Mouse (Mus musculus): ENCODE results near the gene Fhad1.

Fhad1 gene

GRCm38 (mm10) chr4:141932785-141933574 lies 81.9 kb downstream of the Fhad1 start:
- no peak for DNase-seq (ENCODE audit: extremely low read depth, low read depth)

DNA sequence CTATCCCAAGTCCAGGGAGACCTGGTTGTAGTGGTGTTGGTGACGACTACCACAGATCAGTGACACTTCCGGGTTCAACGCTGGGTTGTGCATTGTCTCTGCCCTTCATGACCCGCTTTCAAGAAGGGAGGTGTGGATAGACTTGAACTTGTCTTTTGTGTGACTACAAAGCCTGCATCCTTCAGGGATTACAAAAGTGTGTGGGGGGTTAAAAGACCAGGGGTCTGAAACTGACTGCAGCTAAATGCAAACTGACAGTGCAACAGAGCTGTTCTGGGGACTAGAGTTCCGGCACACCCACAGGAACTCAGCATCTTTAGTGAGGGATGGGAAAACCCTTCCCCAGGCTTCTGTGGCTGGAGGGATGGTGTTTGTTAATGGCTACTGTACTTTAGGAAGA lies 83.4 kb downstream of the Fhad1 start:
- no peak for DNase-seq (ENCODE audit: extremely low read depth, low read depth)

DNA sequence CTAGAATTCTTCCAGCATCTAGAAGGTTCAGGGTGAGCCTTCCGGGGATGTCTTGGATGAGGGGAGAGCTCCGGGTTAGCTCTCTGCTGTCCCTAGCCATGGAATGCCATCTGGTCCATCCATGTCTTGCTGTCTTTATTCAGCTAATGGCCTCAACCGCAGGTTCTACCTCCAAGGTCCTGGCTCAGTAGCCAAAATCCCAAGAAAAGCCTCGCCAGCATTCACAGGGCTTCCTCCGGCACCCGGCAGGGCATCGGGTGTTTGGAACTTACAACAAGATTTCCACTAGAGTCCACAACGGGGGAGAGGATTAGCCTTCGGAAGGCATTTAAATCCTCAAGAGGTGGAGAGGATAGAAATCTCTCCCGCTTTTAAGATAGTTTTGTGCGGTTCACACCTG lies 84.9 kb downstream of the Fhad1 start:
- DNase-seq (ENCODE audit: extremely low read depth, low read depth) = no peak

DNA sequence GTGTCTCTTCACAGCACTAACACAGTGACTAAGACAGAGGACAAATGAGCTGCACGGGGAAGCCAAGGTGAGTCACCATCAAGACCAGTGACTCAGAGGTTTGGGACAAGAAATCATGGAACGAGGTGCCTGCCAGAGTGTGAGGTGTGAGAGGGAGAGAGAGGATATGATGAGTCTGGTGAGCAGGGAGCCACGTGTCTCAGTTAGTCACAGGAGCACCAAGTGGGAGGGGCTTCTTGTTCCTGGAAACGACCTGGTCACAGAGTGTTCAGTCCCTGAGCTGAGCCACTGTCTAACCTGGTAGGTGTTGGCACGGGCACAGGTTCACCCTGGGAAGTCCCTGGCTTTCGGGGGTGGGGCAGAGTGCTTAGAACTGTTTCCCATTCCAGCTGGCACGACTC lies 86.0 kb downstream of the Fhad1 start:
- no peak for DNase-seq (ENCODE audit: extremely low read depth, low read depth)

DNA sequence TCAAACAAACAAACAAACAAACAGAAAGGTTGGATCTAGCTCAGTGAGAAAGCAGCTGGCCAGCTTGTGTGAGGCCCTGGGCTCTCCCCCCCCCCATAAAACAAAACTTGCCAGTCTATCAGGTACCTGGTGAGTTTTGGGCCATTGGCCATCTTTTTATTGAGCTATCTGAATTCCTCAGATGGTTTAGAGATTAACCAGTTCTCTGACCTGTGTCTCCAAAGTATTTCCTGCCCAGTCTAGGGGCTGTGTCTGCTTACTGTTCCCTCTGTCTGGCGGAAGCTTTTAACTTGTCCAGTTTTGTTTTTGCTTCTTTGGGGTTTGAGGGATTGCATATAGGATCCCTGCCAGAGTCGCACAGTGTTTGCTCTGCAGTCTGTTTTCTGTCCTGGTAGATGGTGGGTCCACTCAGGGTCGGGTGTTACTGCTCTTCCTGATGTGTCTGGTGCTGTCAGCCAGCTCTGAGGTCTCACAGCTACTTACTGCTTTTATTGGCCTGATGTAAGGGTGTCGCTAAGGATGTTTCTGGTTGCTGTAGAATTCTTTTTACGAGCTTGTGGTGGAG lies 89.0 kb downstream of the Fhad1 start:
- DNase-seq (ENCODE audit: extremely low read depth, low read depth) = no peak

DNA sequence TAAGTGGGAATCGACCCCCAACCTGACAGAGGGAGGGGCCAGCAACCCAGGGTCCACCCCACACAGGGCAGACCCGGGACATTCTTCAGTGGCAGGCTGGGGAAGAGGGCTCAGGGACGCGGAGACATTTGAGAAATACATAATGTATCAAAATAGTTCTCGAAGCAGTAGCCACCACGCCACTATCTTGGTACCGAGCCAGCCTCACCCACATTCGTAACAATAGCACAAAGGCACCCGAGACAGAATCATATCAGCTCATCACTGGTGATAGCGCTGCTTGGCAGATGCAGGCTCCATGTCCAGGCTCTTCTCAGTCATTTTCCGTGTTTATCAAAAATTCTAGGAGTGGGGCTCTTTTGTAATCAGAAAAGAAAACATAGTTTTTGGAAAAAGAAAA lies 90.9 kb downstream of the Fhad1 start:
- no peak for DNase-seq (ENCODE audit: extremely low read depth, low read depth)

DNA sequence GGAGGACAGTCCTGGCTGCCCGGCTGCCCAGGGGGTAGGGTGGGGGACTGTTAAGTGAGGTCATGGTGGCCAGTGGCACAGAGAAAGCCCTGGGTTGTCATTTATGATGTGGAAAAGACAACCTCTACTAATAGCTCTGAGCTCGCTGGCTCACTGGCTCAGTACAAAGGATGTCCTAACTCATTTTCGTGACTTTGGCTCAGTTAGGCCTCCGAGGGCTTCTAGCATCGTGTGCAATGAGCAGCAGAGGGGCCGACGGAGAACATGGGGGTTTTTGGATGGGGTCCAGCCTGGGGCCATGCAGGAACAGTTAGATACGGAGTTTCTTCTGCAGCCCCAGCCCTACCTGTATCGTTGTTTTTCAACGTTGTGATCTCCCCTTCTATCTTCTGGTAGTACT lies 94.5 kb downstream of the Fhad1 start:
- DNase-seq (ENCODE audit: extremely low read depth, low read depth) = no peak

- no peak for DNase-seq (ENCODE audit: extremely low read depth, low read depth)
These were observed 97.0 kb downstream of the Fhad1 start for GRCm38 (mm10) chr4:141917735-141918419.

GRCm38 (mm10) chr4:141914040-141914439 lies 100.8 kb downstream of the Fhad1 start:
- DNase-seq (ENCODE audit: extremely low read depth, low read depth) = no peak

DNA sequence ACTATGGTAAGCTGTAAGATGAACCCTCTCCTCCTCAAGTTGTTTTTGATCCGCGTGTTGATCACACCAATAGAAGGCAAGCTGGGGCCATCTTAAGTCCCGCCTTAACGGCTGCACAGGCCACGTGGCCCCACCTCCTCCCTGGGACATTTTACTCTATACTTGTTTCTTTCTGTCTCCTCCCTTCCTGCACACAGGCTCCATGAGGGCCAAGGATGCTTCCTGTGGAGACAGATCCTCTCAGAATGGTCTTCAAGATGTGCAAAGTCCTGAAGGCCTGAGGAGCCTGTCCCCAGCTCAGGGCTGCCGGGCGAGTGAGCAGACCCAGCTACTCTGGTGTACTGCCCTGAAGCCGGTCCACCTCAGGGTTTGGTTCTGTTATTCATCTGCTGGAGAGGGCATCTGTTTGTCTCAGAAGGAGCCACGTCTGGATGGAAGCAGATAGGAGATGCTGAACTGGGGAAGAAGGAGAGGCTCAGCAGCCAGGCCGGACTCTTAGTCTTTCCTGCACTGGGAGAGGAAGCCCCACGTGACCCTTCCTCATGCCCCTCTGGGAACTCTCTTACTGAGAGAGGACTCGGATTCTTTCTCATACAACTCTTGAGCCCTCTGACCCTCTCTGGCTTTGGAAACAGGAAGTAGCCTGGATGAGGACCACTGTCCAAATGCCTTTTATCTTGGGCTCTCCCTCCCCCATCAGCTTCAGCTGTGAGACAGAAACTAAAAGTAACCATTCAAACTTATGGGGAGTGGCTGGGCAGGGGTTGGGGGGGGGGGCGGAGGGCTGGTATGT lies 101.5 kb downstream of the Fhad1 start:
- no peak for DNase-seq (ENCODE audit: extremely low read depth, low read depth)

- DNase-seq (ENCODE audit: extremely low read depth, low read depth) = no peak
These were observed 110.2 kb downstream of the Fhad1 start for GRCm38 (mm10) chr4:141904710-141905109.

GRCm38 (mm10) chr4:141902479-141902858 lies 112.4 kb downstream of the Fhad1 start:
- DNase-seq (ENCODE audit: extremely low read depth, low read depth) = no peak

DNA sequence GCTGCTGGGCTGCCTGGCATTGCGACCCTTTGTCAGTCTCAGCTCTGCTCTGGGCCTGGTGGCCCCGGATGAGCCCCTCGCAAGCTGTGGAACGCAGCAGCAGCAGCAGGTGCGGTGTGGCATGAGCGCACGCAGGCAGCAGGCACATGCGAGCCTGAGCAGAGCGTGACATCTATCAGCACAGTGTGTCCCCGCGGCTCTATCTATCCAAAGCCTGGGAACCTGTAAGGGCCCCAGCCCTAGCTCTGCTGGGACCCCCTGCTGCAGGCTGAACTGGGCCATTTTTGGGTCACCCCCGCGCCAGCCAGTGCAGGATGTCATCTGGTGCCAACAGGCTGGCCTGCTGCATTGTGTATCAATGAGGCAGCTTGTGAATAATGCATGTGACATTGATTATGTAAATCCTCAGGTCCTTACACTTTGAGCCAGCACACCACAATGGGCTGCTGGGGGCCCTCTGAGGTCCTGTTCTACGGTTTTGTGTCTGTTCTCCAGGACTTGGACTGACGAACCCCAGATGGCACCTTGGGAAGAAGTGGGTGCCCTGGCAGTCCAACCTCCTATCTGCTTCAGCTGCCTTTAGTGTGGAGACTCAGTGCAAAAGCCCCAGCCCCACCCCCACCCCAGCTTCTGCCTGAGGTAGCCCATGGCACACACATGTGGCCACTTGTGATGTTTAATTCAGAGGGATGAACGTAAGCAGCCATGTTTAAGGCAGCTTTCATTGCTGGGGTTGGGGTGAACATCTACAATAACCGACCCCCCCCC lies 113.0 kb downstream of the Fhad1 start:
- no peak for DNase-seq (ENCODE audit: extremely low read depth, low read depth)

GRCm38 (mm10) chr4:141900421-141900820 lies 114.5 kb downstream of the Fhad1 start:
- no peak for DNase-seq (ENCODE audit: extremely low read depth, low read depth)

DNA sequence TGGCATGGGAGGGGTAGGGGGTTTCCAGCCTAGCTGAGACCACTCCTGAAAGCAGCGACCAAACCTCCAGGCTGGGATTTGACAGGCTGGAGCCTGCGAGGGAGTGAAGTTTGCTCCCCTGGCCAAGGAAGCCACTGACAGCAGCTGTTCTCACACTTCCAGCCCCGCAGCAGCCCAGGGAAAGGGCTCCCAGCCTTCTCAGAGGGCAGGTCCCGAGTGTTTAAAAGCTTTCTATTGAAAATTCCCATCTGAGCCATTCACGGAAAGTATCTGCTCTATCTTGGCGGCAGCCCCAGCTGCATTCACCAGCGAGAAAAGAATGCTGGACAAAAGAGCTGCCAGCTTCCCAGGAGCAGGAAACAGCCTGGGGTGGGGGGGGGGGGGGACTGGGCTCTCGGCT lies 114.9 kb downstream of the Fhad1 start:
- no peak for DNase-seq (ENCODE audit: extremely low read depth, low read depth)

- no peak for DNase-seq (ENCODE audit: extremely low read depth, low read depth)
These were observed 116.0 kb downstream of the Fhad1 start for GRCm38 (mm10) chr4:141898905-141899304.

GRCm38 (mm10) chr4:141897838-141898237 lies 117.0 kb downstream of the Fhad1 start:
- DNase-seq (ENCODE audit: extremely low read depth, low read depth) = no peak

DNA sequence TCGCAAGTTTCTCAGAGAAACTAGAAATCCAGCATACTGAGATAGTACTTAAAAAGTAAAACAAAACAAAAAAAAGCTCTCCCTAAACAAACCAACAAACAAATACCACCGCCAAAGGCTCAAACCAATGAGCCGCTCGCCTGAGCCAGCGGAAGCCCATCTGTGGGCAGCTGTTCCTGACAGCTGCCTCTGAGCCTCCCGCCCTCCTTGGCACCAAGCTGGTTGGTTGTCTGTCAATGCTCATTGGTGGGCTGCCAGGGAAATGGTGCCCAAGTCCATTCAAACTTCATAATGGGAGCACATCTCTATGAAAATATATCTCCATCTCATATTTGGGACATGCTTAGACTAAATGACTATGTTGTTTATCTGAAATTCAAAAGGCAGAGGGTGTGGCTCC lies 117.7 kb downstream of the Fhad1 start:
- no peak for DNase-seq (ENCODE audit: extremely low read depth, low read depth)

- DNase-seq (ENCODE audit: extremely low read depth, low read depth) = no peak
These were observed 119.1 kb downstream of the Fhad1 start for GRCm38 (mm10) chr4:141895772-141896171.

DNA sequence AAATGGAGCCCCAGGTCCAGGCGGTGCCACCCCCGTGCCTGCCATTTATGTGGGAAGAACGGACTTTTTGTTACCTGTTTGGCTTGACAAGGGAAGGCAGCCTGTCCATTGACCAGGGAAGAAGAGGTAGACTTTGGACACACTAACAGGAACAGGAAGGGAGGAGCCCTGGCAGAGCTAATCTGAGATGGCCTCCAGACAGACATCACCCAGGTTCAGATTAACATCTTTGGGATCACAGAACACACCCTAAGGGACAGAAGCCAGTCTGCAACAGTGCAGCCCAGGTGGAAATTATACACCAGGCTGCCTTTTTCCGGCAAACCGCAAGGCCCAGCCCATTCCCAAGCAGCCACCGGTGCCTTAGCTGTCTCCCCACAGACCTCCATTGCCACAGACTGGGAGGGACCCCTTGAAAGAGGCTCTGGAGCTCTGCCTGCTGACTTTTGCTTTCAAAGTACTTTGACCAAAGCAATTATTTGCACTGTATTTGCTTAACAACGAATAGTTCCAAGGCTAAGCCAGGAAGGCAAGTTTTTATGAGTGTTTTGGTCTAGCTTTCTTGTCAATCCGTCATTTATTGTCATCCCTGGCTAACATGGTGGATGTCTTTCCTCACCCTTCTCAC lies 121.6 kb downstream of the Fhad1 start:
- no peak for DNase-seq (ENCODE audit: extremely low read depth, low read depth)

Data from MEL-GATA-1-ER (cell line).